Mouse (Mus musculus): Measurements from ENCODE around the gene Mapk11. TPM values are rescaled to one million over a fixed set of nuclear protein-coding genes. Genes with fewer than 3 reads are reported as not detected.

Mapk11 gene
- polyA plus RNA-seq, 1 experiment from 2014 or later: 43.2 TPM

DNA sequence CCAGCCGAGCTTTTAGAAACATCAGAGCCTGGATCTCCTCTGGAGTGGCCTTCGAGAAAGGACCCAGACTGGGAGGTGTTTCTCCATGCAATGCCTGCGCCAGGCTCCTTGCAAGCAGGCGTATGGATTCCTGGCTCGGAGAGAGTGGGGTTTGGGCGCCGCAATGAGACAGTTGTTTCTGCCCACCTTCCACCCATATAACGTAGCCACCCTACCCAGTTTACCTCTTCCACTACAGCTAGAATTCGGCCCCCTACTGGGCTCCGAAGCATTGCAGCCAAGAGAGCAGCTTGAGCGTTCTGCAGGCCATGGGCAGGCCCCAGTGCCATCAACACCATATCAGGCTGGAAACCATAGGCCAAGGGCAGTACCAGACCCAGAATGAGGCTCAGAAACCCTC lies 25.8 kb downstream of the Mapk11 start:
- H3K9ac ChIP-seq (ENCODE audit: low read length): peak overlapping the region; percentile 80
- H3K4me1 ChIP-seq (replicated peaks; ENCODE audit: control insufficient read depth, insufficient read depth, low read length): peaks cover 21% of the 10 kb centered on the region
- H3K27me3 ChIP-seq (ENCODE audit: control insufficient read depth, insufficient read depth, low read length): no peaks in the 10 kb centered on the region
- peak overlapping the region; percentile 26; the same call in 1 of the 2 replicates for H3K27ac ChIP-seq (ENCODE audit: low read depth, low read length)
- ATAC-seq (replicated peaks; ENCODE audit: low FRiP score): peak; percentile 13; the same call in 1 of the 2 replicates
- 29% methylated on average over 11 of the region's 11 CpGs for WGBS
- H3K4me2 ChIP-seq (ENCODE audit: low read depth, low read length, severe bottlenecking): peak overlapping the region; percentile 93
- no peak for DNase-seq (ENCODE audit: low spot score)
- H3K4me3 ChIP-seq (ENCODE audit: low read depth, low read length): peak overlapping the region; percentile 96
- no peaks in the 10 kb centered on the region for H3K9me3 ChIP-seq (ENCODE audit: control insufficient read depth, low read length)
- no peaks in the 10 kb centered on the region for H3K36me3 ChIP-seq (ENCODE audit: control insufficient read depth, insufficient read depth, low read length)

GRCm38 (mm10) chr15:89122649-89123366 lies 26.6 kb downstream of the Mapk11 start, which contains the start of gene Tubgcp6:
Tubgcp6 (minus strand) TSS chr15:89123112.
- Histone ChIP-seq H3K4me3 (ENCODE audit: low read depth, low read length) (peak within 1 kb of the TSS; percentile 96), H3K4me2 (ENCODE audit: low read depth, low read length, severe bottlenecking) (peak within 1 kb of the TSS; percentile 93), H3K36me3 (ENCODE audit: control insufficient read depth, insufficient read depth, low read length) (no peaks in the 10 kb centered on the region), H3K9me3 (ENCODE audit: control insufficient read depth, low read length) (no peaks in the 10 kb centered on the region), H3K4me1 (replicated peaks; ENCODE audit: control insufficient read depth, insufficient read depth, low read length) (peaks cover 21% of the 10 kb centered on the region), H3K27ac (ENCODE audit: low read depth, low read length) (peak within 1 kb of the TSS; percentile 26; the same call in 1 of the 2 replicates), H3K9ac (ENCODE audit: low read length) (peak within 1 kb of the TSS; percentile 80), H3K27me3 (ENCODE audit: control insufficient read depth, insufficient read depth, low read length) (no peaks in the 10 kb centered on the region)
- DNase-seq (ENCODE audit: low spot score) (peak; percentile 97), ATAC-seq (replicated peaks; ENCODE audit: low FRiP score) (peak; percentile 83)
- under 1% methylated on average over 47 of the region's 47 CpGs for WGBS

DNA sequence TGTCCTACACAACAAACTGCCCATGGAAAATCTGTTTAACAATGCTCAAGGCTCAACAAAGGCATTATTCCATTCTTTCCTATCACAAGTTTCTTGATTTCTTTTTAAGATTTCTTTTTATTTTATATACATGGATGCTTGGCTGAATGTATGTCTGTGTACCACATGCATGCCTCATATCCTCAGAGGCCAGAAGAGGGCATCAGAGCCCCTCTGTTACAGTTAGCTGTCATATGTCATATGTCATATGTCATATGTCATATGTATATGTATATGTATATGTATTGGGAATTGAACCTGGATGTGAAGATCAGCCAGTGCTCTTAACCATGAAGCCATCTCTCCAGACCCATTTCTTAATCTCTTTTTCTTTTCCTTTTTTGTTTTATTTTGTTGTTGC lies 31.4 kb downstream of the Mapk11 start:
- Histone ChIP-seq H3K27ac (ENCODE audit: low read depth, low read length) (no peak overlapping the region), H3K4me3 (ENCODE audit: low read depth, low read length) (no peak overlapping the region), H3K9me3 (ENCODE audit: control insufficient read depth, low read length) (no peaks in the 10 kb centered on the region), H3K36me3 (ENCODE audit: control insufficient read depth, insufficient read depth, low read length) (peaks cover 8% of the 10 kb centered on the region), H3K9ac (ENCODE audit: low read length) (no peak overlapping the region), H3K4me2 (ENCODE audit: low read depth, low read length, severe bottlenecking) (no peak overlapping the region), H3K4me1 (replicated peaks; ENCODE audit: control insufficient read depth, insufficient read depth, low read length) (peaks cover 12% of the 10 kb centered on the region), H3K27me3 (ENCODE audit: control insufficient read depth, insufficient read depth, low read length) (no peaks in the 10 kb centered on the region)
- no peak for ATAC-seq (replicated peaks; ENCODE audit: low FRiP score)
- DNase-seq (ENCODE audit: low spot score): no peak

GRCm38 (mm10) chr15:89110147-89110546 lies 39.3 kb downstream of the Mapk11 start:
- no peak overlapping the region for H3K4me3 ChIP-seq (ENCODE audit: low read depth, low read length)
- 85% methylated on average over 9 of the region's 9 CpGs for WGBS
- H3K4me2 ChIP-seq (ENCODE audit: low read depth, low read length, severe bottlenecking): no peak overlapping the region
- H3K27ac ChIP-seq (ENCODE audit: low read depth, low read length): no peak overlapping the region
- no peaks in the 10 kb centered on the region for H3K9me3 ChIP-seq (ENCODE audit: control insufficient read depth, low read length)
- DNase-seq (ENCODE audit: low spot score) (no peak), ATAC-seq (replicated peaks; ENCODE audit: low FRiP score) (no peak)
- H3K27me3 ChIP-seq (ENCODE audit: control insufficient read depth, insufficient read depth, low read length): no peaks in the 10 kb centered on the region
- no peak overlapping the region for H3K9ac ChIP-seq (ENCODE audit: low read length)
- no peaks in the 10 kb centered on the region for H3K4me1 ChIP-seq (replicated peaks; ENCODE audit: control insufficient read depth, insufficient read depth, low read length)
- peaks cover 3% of the 10 kb centered on the region; the same call in 1 of the 2 replicates for H3K36me3 ChIP-seq (ENCODE audit: control insufficient read depth, insufficient read depth, low read length)

DNA sequence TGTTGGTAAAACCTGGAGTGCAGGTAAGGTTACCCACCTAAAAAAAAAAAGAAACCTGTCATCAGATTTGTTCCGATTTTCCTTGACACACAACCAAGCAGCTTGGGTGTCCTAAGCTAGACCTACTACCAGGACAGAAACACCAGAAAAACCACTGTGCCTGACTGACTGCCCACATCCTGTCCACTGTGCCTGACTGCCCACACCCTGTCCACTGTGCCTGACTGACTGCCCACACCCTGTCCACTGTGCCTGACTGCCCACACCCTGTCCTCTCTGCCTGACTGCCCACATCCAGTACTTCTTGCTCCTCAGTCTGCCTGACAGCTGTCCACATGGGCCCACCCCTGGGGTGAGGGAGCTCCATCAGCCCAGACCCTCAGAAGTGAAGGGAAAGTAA lies 42.5 kb downstream of the Mapk11 start:
- H3K9me3 ChIP-seq (ENCODE audit: control insufficient read depth, low read length): no peaks in the 10 kb centered on the region
- H3K27ac ChIP-seq (ENCODE audit: low read depth, low read length): no peak overlapping the region
- DNase-seq (ENCODE audit: low spot score) (no peak), ATAC-seq (replicated peaks; ENCODE audit: low FRiP score) (no peak)
- no peak overlapping the region for H3K4me2 ChIP-seq (ENCODE audit: low read depth, low read length, severe bottlenecking)
- H3K4me3 ChIP-seq (ENCODE audit: low read depth, low read length): no peak overlapping the region
- no peak overlapping the region for H3K9ac ChIP-seq (ENCODE audit: low read length)
- H3K27me3 ChIP-seq (ENCODE audit: control insufficient read depth, insufficient read depth, low read length): no peaks in the 10 kb centered on the region
- WGBS: 93% methylated on average over 1 of the region's 1 CpGs
- H3K4me1 ChIP-seq (replicated peaks; ENCODE audit: control insufficient read depth, insufficient read depth, low read length): no peaks in the 10 kb centered on the region
- H3K36me3 ChIP-seq (ENCODE audit: control insufficient read depth, insufficient read depth, low read length): peaks cover 12% of the 10 kb centered on the region; the same call in 1 of the 2 replicates

GRCm38 (mm10) chr15:89106073-89106472 lies 43.4 kb downstream of the Mapk11 start:
- Histone ChIP-seq H3K27ac (ENCODE audit: low read depth, low read length) (no peak overlapping the region), H3K9ac (ENCODE audit: low read length) (no peak overlapping the region), H3K4me3 (ENCODE audit: low read depth, low read length) (no peak overlapping the region), H3K4me1 (replicated peaks; ENCODE audit: control insufficient read depth, insufficient read depth, low read length) (no peaks in the 10 kb centered on the region), H3K36me3 (ENCODE audit: control insufficient read depth, insufficient read depth, low read length) (peaks cover 12% of the 10 kb centered on the region; the same call in 1 of the 2 replicates), H3K27me3 (ENCODE audit: control insufficient read depth, insufficient read depth, low read length) (no peaks in the 10 kb centered on the region), H3K9me3 (ENCODE audit: control insufficient read depth, low read length) (no peaks in the 10 kb centered on the region), H3K4me2 (ENCODE audit: low read depth, low read length, severe bottlenecking) (no peak overlapping the region)
- ATAC-seq (replicated peaks; ENCODE audit: low FRiP score): no peak
- no peak for DNase-seq (ENCODE audit: low spot score)
- 91% methylated on average over 13 of the region's 13 CpGs for WGBS

- Histone ChIP-seq H3K4me2 (ENCODE audit: low read depth, low read length, severe bottlenecking) (no peak overlapping the region), H3K4me1 (replicated peaks; ENCODE audit: control insufficient read depth, insufficient read depth, low read length) (no peaks in the 10 kb centered on the region), H3K27ac (ENCODE audit: low read depth, low read length) (no peak overlapping the region), H3K4me3 (ENCODE audit: low read depth, low read length) (no peak overlapping the region), H3K9ac (ENCODE audit: low read length) (no peak overlapping the region), H3K27me3 (ENCODE audit: control insufficient read depth, insufficient read depth, low read length) (no peaks in the 10 kb centered on the region), H3K9me3 (ENCODE audit: control insufficient read depth, low read length) (no peaks in the 10 kb centered on the region), H3K36me3 (ENCODE audit: control insufficient read depth, insufficient read depth, low read length) (peaks cover 19% of the 10 kb centered on the region; the same call in 1 of the 2 replicates)
- DNase-seq (ENCODE audit: low spot score) (no peak), ATAC-seq (replicated peaks; ENCODE audit: low FRiP score) (no peak)
- WGBS: 94% methylated on average over 8 of the region's 8 CpGs
Measured at GRCm38 (mm10) chr15:89104425-89104824, 45.0 kb downstream of the Mapk11 start.

GRCm38 (mm10) chr15:89103921-89104320 lies 45.5 kb downstream of the Mapk11 start:
- ATAC-seq (replicated peaks; ENCODE audit: low FRiP score) (no peak), DNase-seq (ENCODE audit: low spot score) (no peak)
- Histone ChIP-seq H3K4me1 (replicated peaks; ENCODE audit: control insufficient read depth, insufficient read depth, low read length) (no peaks in the 10 kb centered on the region), H3K4me2 (ENCODE audit: low read depth, low read length, severe bottlenecking) (no peak overlapping the region), H3K9me3 (ENCODE audit: control insufficient read depth, low read length) (no peaks in the 10 kb centered on the region), H3K27ac (ENCODE audit: low read depth, low read length) (no peak overlapping the region), H3K36me3 (ENCODE audit: control insufficient read depth, insufficient read depth, low read length) (peaks cover 21% of the 10 kb centered on the region; the same call in 1 of the 2 replicates), H3K9ac (ENCODE audit: low read length) (no peak overlapping the region), H3K27me3 (ENCODE audit: control insufficient read depth, insufficient read depth, low read length) (no peaks in the 10 kb centered on the region), H3K4me3 (ENCODE audit: low read depth, low read length) (no peak overlapping the region)
- WGBS: 91% methylated on average over 10 of the region's 10 CpGs

GRCm38 (mm10) chr15:89102646-89103045 lies 46.8 kb downstream of the Mapk11 start:
- no peaks in the 10 kb centered on the region for H3K27me3 ChIP-seq (ENCODE audit: control insufficient read depth, insufficient read depth, low read length)
- no peaks in the 10 kb centered on the region for H3K9me3 ChIP-seq (ENCODE audit: control insufficient read depth, low read length)
- H3K36me3 ChIP-seq (ENCODE audit: control insufficient read depth, insufficient read depth, low read length): peaks cover 24% of the 10 kb centered on the region
- ATAC-seq (replicated peaks; ENCODE audit: low FRiP score) (no peak), DNase-seq (ENCODE audit: low spot score) (no peak)
- WGBS: 69% methylated on average over 5 of the region's 5 CpGs
- no peak overlapping the region for H3K27ac ChIP-seq (ENCODE audit: low read depth, low read length)
- H3K4me2 ChIP-seq (ENCODE audit: low read depth, low read length, severe bottlenecking): no peak overlapping the region
- no peak overlapping the region for H3K4me3 ChIP-seq (ENCODE audit: low read depth, low read length)
- H3K9ac ChIP-seq (ENCODE audit: low read length): no peak overlapping the region
- no peaks in the 10 kb centered on the region for H3K4me1 ChIP-seq (replicated peaks; ENCODE audit: control insufficient read depth, insufficient read depth, low read length)

Measured in forebrain, embryonic 11.5 days (tissue).